Comparison of ENCODE assay signal across 17 mouse cellular contexts in genomic region chr15:88708657-88709511, GRCm38 (mm10). TPM values are rescaled to one million over a fixed set of nuclear protein-coding genes. Genes with fewer than 3 reads are reported as not detected.
DNase-seq lines count a peak whose midpoint lies in the region; TF ChIP-seq lines count a peak whose summit lies in the region.
"Had no signal": no experiment of that assay in that cellular context is flagged by ENCODE, and none has a peak within 500 bp of the region (broad histone marks: within the 10 kb centered on the region; RNA-seq: fewer than 3 reads in every experiment).

No protein-coding gene starts in this region.

- H3K27ac ChIP-seq in testis, adult 2 months (ENCODE audit: control insufficient read depth, insufficient read depth, low read depth, low read length): peak overlapping the region; percentile 37
- H3K27ac ChIP-seq: embryonic facial prominence, embryonic 13.5 days; forebrain, embryonic 10.5 days; heart, embryonic 13.5 days; stomach, embryonic 15.5 days had no signal

- H3K27me3 ChIP-seq in testis, adult 2 months (ENCODE audit: control insufficient read depth, insufficient read depth, low read length): no peaks in the 10 kb centered on the region
- H3K27me3 ChIP-seq: embryonic facial prominence, embryonic 13.5 days; heart, embryonic 13.5 days; stomach, embryonic 15.5 days had no signal

- TF ChIP-seq CTCF in testis, adult 2 months (IDR thresholded peaks at IDR 0.05; ENCODE audit: control insufficient read depth, insufficient read depth, insufficient replicate concordance, low read depth, low read length): no peak

- H3K4me1 ChIP-seq in testis, adult 2 months (ENCODE audit: control insufficient read depth, insufficient read depth, low read length): no peaks in the 10 kb centered on the region; the same call in 1 of the 2 replicates
- H3K4me1 ChIP-seq: embryonic facial prominence, embryonic 13.5 days; heart, embryonic 13.5 days; stomach, embryonic 15.5 days had no signal

- peak; percentile 52 to 81 for DNase-seq in adrenal gland, adult (ENCODE audit: inconsistent age in 2 of 2, low spot score in 1 of 2)
- DNase-seq in adrenal gland, adult 18-20 months (ENCODE audit: low spot score in 2 of 2): no peak
- DNase-seq in testis, postnatal 10 days (ENCODE audit: low spot score): no peak
- peak; percentile 49 for DNase-seq in adrenal gland, postnatal 14 days
- DNase-seq in layer of hippocampus, adult 9-11 months: no peak
- no peak for DNase-seq in spleen, postnatal 14 days (ENCODE audit: low spot score in 2 of 2)
- DNase-seq in left cerebral cortex, postnatal 25 days (ENCODE audit: low spot score in 2 of 2): no peak
- DNase-seq: cerebellum, postnatal 36 days; kidney, postnatal 25 days; left cerebral cortex, postnatal 4 days; retina, postnatal 1 day; thymus, postnatal 25 days had no signal

- no peak for TF ChIP-seq POLR2A in testis, adult 2 months (IDR thresholded peaks at IDR 0.05; ENCODE audit: control insufficient read depth, low read depth, low read length)

- H3K36me3 ChIP-seq in testis, adult 2 months (ENCODE audit: control insufficient read depth, insufficient read depth, low read length): peaks cover 7% of the 10 kb centered on the region

- H3K4me3 ChIP-seq in testis, adult 2 months (ENCODE audit: control insufficient read depth, low read depth, low read length): no peak overlapping the region
- H3K4me3 ChIP-seq: embryonic facial prominence, embryonic 13.5 days; forebrain, embryonic 10.5 days; heart, embryonic 13.5 days; stomach, embryonic 15.5 days had no signal

- intact Hi-C loops in left cerebral cortex, postnatal 25 days (cut with DNase I): no loop called here

RNA-seq across cellular contexts. Expression of gene Brd1, which starts 25.1 kb away (rescaled TPM):
- 10 to 100 TPM; 48.0 to 52.7 TPM for total RNA-seq in adrenal gland, adult 18-20 months (2021)
- 13.6 and 14.4 TPM in 2 replicates for polyA plus RNA-seq in testis, adult 2 months (2012; rRNA removed)
- 51.4 and 55.0 TPM in 2 replicates for total RNA-seq in adrenal gland, postnatal 14 days (2021)
- total RNA-seq in left cerebral cortex, postnatal 25 days (2021): 10 to 100 TPM; 50.5 to 52.7 TPM

RNA-seq across cellular contexts. Expression of gene Zbed4, which starts 42.6 kb away (rescaled TPM):
- total RNA-seq in adrenal gland, adult 18-20 months (2021): 10 to 100 TPM; 10.9 to 11.1 TPM
- polyA plus RNA-seq in testis, adult 2 months (2012; rRNA removed): 14.4 and 16.8 TPM in 2 replicates
- 11.4 and 12.5 TPM in 2 replicates for total RNA-seq in adrenal gland, postnatal 14 days (2021)
- total RNA-seq in left cerebral cortex, postnatal 25 days (2021): 10 to 100 TPM; 11.7 to 12.2 TPM

Comparison
In these comparisons a context has a peak if more than half of its experiments do, and no peak if none do; other contexts are left out.
1. DNase-seq: peak in adrenal gland, adult (2 of 2) and adrenal gland, postnatal 14 days (single experiment); none in adrenal gland, adult 18-20 months (0 of 2), testis, postnatal 10 days (single experiment), layer of hippocampus, adult 9-11 months (single experiment), spleen, postnatal 14 days (0 of 2) and left cerebral cortex, postnatal 25 days (0 of 2).